Mouse (Mus musculus) limb, embryonic 10.5 days (tissue): ENCODE results near the gene Rbfox1. TPM values are rescaled to one million over a fixed set of nuclear protein-coding genes. Genes with fewer than 3 reads are reported as not detected.
A peak's percentile ranks its signal among the peaks of the same experiment; 100 is the strongest.

Experiments
- DNase-seq: peaks from one replicate; pipeline ENCODE4 v3.0.0-alpha.2; 2017; ENCODE audit warnings: low spot score
- H3K27ac ChIP-seq: fragments of 300-500 bp; sonication (generic); 2 replicates; pipeline ENCODE4 v1.5.1; 2016; ENCODE audit warnings: mild to moderate bottlenecking
- H3K27me3 ChIP-seq: fragments of 300-500 bp; sonication (generic); 2 replicates; pipeline ENCODE4 v1.6.1; 2016; ENCODE audit warnings: low read depth, mild to moderate bottlenecking; ENCODE audit not compliant: poor library complexity, severe bottlenecking
- H3K36me3 ChIP-seq: fragments of 300-500 bp; sonication (generic); 2 replicates; pipeline ENCODE4 v1.6.1; 2016; ENCODE audit warnings: mild to moderate bottlenecking, moderate library complexity
- H3K4me1 ChIP-seq: fragments of 300-500 bp; sonication (generic); 2 replicates; pipeline ENCODE4 v1.6.1; 2016
- H3K4me3 ChIP-seq: fragments of 300-500 bp; sonication (generic); 2 replicates; pipeline ENCODE4 v1.5.1; 2016; ENCODE audit warnings: mild to moderate bottlenecking, moderate library complexity
- H3K9me3 ChIP-seq: fragments of 300-500 bp; sonication (generic); replicated peaks from 2 replicates; pipeline ENCODE4 v1.6.1; 2016; ENCODE audit warnings: mild to moderate bottlenecking
- WGBS: fragments of 180-500 bp; shearing (Covaris S2); methylation state at CpG from one replicate; pipeline ENCODE4 v1.1.7; 2016; 5-methylcytosine and 5-hydroxymethylcytosine counted together
- polyA plus RNA-seq: library from polyadenylated mRNA; unstranded; fragments of >200 nt; fragmentation: Nextera tagmentation; extraction: Ambion mirVana; gene quantifications from 2 replicates; pipeline ENCODE4 v1.2.1, GENCODE M21; 2016

The Rbfox1 gene
- polyA plus RNA-seq, 1 experiment from 2014 or later = 0.64 TPM

DNA sequence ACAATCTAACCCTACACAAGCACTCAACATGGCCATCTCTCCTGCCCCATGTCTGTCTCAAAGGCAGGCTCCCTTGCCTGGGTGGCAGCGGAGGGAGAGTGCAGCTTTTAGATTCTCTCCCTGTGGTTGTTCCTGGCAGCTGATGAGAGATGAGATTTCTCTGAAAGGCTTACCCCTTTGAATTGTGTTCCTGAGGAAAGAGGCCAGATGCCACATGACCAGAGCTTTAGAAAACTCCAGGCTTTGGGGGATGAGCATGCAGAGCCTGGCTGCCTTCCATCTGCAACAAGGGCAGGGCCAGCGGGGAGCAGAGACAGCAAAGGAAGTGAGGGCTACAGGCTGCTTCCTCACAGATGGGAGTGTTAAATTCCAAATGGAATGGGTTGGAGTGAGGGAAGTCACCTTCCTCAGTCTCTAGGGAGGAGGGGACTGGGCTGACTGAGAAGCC, 26.7 kb downstream of the Rbfox1 start:
- Histone ChIP-seq H3K9me3 (no peaks in the 10 kb centered on the region), H3K27me3 (0 out of 2 replicates have a peak, but pooled peaks cover 3% of the 10 kb centered on the region), H3K36me3 (no peaks in the 10 kb centered on the region), H3K4me3 (no peak overlapping the region), H3K4me1 (no peaks in the 10 kb centered on the region; the same call in 1 of the 2 replicates), H3K27ac (no peak overlapping the region)
- DNase-seq = no peak
- WGBS = 58% methylated on average over 2 of the region's 2 CpGs

DNA sequence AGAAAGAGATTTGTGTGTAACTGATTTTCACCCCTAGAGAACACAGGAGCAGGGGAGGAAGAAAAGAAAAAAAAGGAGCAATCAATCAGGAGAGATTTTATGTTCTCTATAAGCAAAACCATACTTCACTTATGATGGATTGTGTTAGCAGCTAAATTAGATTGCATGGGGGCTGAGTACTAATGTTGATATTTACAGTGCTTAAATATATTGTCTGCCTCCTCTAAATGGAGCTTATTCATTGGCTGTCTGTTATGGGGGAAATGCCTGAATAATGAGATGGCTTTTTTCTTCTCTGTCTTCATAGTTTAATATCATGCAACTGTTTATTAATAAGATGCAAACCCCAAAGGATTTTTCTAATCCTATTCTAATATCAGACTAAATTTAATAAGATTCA, 32.8 kb downstream of the Rbfox1 start:
- peaks cover 4% of the 10 kb centered on the region for H3K4me1 ChIP-seq

DNA sequence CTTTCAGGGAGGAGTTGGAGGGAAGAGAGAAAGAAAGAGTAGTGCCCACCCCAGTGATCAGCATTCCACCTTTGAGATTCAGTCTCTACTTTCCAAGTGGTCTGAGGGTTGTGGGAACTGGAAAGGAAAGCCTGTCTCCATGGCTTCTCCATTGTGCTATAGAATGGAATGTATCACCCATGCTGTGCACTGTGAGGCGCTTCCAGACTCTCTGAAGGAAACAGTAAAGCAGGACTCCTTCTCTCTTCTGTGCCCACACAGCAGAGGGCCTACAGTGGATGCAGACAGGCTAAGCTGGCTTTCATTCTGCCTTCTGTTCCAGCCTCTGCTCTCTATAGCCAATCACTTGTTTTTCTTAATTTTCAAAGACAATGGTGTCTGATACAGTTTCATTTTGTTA, 41.8 kb downstream of the Rbfox1 start:
- no peak overlapping the region for H3K27ac ChIP-seq
- no peaks in the 10 kb centered on the region for H3K27me3 ChIP-seq
- 21% methylated on average over 1 of the region's 1 CpGs for WGBS
- no peaks in the 10 kb centered on the region for H3K9me3 ChIP-seq
- no peak for DNase-seq
- no peaks in the 10 kb centered on the region for H3K4me1 ChIP-seq
- H3K36me3 ChIP-seq = no peaks in the 10 kb centered on the region
- no peak overlapping the region for H3K4me3 ChIP-seq

More for the DNA sequence above, 32.8 kb downstream of the Rbfox1 start:
- Histone ChIP-seq H3K27me3 (0 out of 2 replicates have a peak, but pooled peaks cover 3% of the 10 kb centered on the region), H3K27ac (no peak overlapping the region), H3K9me3 (no peaks in the 10 kb centered on the region), H3K36me3 (no peaks in the 10 kb centered on the region), H3K4me3 (no peak overlapping the region)
- no peak for DNase-seq

DNA sequence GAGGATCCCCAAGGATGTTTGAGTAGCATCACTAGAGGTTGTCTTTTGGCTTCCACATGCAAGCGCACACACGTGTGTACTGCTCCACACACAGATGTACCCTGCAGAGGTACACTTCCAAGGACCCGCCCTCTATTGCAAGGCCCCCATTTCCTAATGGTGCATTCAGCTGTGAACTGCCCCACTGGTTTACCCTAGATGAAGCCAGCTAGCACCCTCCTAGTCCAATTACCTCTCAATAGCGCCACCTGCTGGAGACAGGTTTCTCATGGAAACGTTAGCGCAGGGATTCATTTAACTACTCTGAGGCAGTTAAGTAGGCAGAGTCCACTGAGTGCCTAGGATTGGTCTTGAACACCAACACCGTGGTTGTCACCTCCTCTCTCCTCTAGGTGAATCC, 46.5 kb downstream of the Rbfox1 start:
- no peaks in the 10 kb centered on the region for H3K27me3 ChIP-seq

DNA sequence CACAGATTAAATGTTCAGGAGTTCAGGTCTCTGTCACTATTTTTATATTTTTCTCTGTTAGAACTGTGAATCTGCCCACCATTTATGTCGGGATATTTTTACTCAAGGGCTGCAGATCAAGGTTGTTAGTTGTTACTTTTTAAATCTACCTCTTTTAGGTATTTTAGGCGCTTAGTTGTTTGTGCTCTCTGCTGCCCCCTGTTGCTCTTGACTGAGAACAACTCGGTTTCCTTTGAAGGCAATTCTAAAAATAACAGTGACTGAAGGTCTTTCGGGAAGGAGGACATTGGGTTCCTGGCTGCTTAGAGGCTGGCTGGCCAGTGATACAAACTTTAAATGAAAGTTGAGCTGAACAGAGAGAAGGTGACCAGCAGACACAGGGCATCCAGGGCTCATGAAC, 54.9 kb downstream of the Rbfox1 start:
- Histone ChIP-seq H3K36me3 (no peaks in the 10 kb centered on the region), H3K9me3 (no peaks in the 10 kb centered on the region), H3K27me3 (no peaks in the 10 kb centered on the region), H3K4me1 (no peaks in the 10 kb centered on the region), H3K27ac (no peak overlapping the region), H3K4me3 (no peak overlapping the region)
- WGBS = 57% methylated on average over 4 of the region's 4 CpGs
- DNase-seq = no peak

More for the DNA sequence above, 46.5 kb downstream of the Rbfox1 start:
- no peak overlapping the region for H3K27ac ChIP-seq
- no peaks in the 10 kb centered on the region for H3K4me1 ChIP-seq
- WGBS = 28% methylated on average over 7 of the region's 7 CpGs
- no peaks in the 10 kb centered on the region for H3K36me3 ChIP-seq
- DNase-seq = peak; percentile 78
- H3K4me3 ChIP-seq = no peak overlapping the region
- H3K9me3 ChIP-seq = no peaks in the 10 kb centered on the region

DNA sequence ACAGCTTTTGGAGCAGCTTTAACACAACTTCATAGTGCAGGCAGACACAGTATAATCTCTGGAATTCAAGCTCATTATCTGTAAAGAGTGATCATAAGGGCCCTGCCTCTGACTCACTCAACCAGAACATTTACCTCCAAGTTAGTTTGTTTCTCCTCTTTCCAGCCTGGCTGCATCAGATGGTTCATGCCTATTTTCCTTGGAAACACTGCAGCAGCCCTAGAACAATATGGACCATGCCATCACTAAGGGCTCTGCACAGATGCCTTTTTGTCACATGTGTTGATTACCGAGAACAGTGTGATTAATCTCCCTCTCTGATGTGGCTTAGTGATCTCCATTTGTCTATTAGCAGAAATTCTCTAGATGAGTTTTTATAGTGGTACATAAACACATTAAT, 60.5 kb downstream of the Rbfox1 start:
- Histone ChIP-seq H3K4me3 (no peak overlapping the region), H3K27me3 (no peaks in the 10 kb centered on the region), H3K27ac (no peak overlapping the region), H3K9me3 (no peaks in the 10 kb centered on the region), H3K4me1 (no peaks in the 10 kb centered on the region), H3K36me3 (no peaks in the 10 kb centered on the region)
- DNase-seq = no peak
- WGBS = 89% methylated on average over 1 of the region's 1 CpGs

DNA sequence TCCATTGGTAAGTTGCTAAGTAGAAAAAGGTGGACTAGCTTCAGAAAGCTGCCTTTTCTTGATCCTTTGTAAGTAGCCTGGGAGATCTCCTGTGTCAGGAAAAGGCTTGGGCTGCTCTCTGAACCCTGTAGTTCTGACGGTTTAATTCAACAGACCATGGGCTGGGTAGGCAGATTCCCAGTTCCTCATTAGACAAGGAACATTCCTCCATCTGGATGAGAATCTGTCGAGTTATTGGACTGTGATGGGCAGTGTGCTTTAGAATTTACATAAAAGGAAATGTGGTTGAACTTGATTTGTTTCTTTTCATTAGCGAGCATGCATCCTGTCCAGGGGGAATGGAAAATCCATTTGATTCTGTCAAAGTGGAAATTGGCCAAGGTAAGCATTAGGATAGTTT, 68.0 kb downstream of the Rbfox1 start:
- no peak for DNase-seq
- Histone ChIP-seq H3K27me3 (no peaks in the 10 kb centered on the region), H3K9me3 (no peaks in the 10 kb centered on the region), H3K4me3 (no peak overlapping the region), H3K4me1 (no peaks in the 10 kb centered on the region), H3K36me3 (no peaks in the 10 kb centered on the region), H3K27ac (no peak overlapping the region)
- 77% methylated on average over 3 of the region's 3 CpGs for WGBS

DNA sequence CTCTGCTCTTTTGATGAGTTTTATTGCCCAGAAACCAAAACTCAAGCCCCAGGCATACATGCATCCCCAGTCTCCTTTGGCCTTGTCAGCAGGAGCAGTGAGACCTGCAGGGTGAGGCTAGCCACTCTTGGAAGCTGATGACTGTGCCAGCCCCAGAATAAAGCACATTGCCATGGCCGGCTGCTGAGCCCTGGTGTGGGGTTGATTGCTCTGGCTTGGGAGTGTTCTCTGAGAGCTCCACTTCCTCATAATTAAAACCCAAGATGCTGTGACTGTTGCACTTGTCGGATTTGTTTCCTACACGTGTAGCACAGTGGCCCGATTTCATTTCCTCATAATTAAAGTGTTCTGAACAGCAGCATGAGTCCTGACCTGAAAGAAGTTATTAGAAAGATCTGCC, 72.3 kb downstream of the Rbfox1 start:
- H3K9me3 ChIP-seq = no peaks in the 10 kb centered on the region
- no peak for DNase-seq

GRCm38 (mm10) chr16:5961786-5962185, 76.6 kb downstream of the Rbfox1 start:
- Histone ChIP-seq H3K27ac (no peak overlapping the region), H3K9me3 (no peaks in the 10 kb centered on the region), H3K4me3 (no peak overlapping the region), H3K36me3 (no peaks in the 10 kb centered on the region), H3K27me3 (no peaks in the 10 kb centered on the region), H3K4me1 (no peaks in the 10 kb centered on the region)
- no peak for DNase-seq
- WGBS = 82% methylated on average over 3 of the region's 3 CpGs

More for the DNA sequence above, 72.3 kb downstream of the Rbfox1 start:
- H3K27ac ChIP-seq = no peak overlapping the region
- no peak overlapping the region for H3K4me3 ChIP-seq
- no peaks in the 10 kb centered on the region for H3K4me1 ChIP-seq
- no peaks in the 10 kb centered on the region for H3K27me3 ChIP-seq
- 82% methylated on average over 4 of the region's 4 CpGs for WGBS
- H3K36me3 ChIP-seq = no peaks in the 10 kb centered on the region

GRCm38 (mm10) chr16:5974172-5974571, 89.0 kb downstream of the Rbfox1 start:
- Histone ChIP-seq H3K4me1 (no peaks in the 10 kb centered on the region), H3K27me3 (no peaks in the 10 kb centered on the region), H3K27ac (no peak overlapping the region), H3K9me3 (no peaks in the 10 kb centered on the region), H3K4me3 (no peak overlapping the region), H3K36me3 (no peaks in the 10 kb centered on the region)
- 77% methylated on average over 2 of the region's 2 CpGs for WGBS
- no peak for DNase-seq

DNA sequence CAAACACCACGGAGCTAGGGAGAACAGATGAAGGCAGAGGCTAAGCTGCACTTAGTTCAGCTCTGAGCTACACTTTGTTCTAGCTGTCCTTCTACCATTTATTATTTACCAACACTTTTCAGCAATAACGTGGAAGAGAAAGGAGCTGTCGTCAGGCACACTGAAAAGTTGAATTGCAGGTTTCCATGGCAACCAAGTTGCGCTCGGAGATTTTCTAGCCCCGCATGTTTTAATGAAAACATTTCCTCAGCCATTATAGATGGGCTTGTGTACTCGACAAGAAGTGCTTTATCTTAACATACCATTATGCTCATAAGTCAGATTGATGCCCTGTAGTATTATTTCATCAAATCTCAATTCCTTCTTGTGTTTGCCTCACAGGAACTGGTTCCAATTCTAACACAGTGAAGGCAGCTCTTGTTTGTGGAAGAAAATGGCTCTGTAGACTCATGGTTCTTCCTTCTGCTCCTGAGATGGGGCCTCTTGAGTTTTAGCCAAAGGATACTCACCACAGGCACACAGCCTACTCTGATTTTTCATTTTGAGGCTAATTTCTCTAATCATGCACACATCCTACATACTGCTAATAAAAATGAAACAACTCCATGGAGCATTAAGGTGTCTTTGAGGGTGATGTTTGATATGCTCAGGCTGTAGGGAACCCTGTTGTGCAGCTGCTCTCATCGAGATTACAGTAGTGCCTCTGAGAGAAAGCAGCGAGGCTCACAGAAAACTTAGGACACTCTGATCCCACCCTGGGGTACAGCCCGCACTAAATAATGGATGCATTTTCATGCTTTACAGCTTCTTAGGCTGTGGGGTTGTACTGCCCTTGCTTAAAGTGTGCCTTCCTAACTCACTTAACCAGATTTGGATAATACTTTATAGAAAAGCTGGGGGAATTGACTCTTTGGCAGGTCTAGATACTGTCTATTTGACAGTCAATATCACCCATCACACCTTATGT, 107.2 kb downstream of the Rbfox1 start:
- Histone ChIP-seq H3K9me3 (no peaks in the 10 kb centered on the region), H3K4me1 (no peaks in the 10 kb centered on the region), H3K27ac (no peak overlapping the region), H3K27me3 (no peaks in the 10 kb centered on the region), H3K36me3 (no peaks in the 10 kb centered on the region), H3K4me3 (no peak overlapping the region)
- DNase-seq = no peak
- 68% methylated on average over 10 of the region's 10 CpGs for WGBS

- WGBS = 76% methylated on average over 4 of the region's 4 CpGs
- H3K4me3 ChIP-seq = no peak overlapping the region
- H3K27ac ChIP-seq = no peak overlapping the region
- H3K9me3 ChIP-seq = no peaks in the 10 kb centered on the region
- no peaks in the 10 kb centered on the region for H3K4me1 ChIP-seq
- no peak for DNase-seq
- no peaks in the 10 kb centered on the region for H3K36me3 ChIP-seq
- H3K27me3 ChIP-seq = no peaks in the 10 kb centered on the region
These were observed 112.0 kb downstream of the Rbfox1 start for GRCm38 (mm10) chr16:5997136-5997535.

- Histone ChIP-seq H3K27ac (no peak overlapping the region), H3K4me1 (no peaks in the 10 kb centered on the region), H3K4me3 (no peak overlapping the region), H3K9me3 (no peaks in the 10 kb centered on the region), H3K36me3 (no peaks in the 10 kb centered on the region), H3K27me3 (no peaks in the 10 kb centered on the region)
- 95% methylated on average over 4 of the region's 4 CpGs for WGBS
- DNase-seq = no peak
These were observed 112.5 kb downstream of the Rbfox1 start for GRCm38 (mm10) chr16:5997651-5998050.
